Mouse (Mus musculus) intestine, embryonic 16.5 days (tissue): ENCODE measurements around the gene Zbtb34. TPM values are rescaled to one million over a fixed set of nuclear protein-coding genes. Genes with fewer than 3 reads are reported as not detected.
A peak's percentile ranks its signal among the peaks of the same experiment; 100 is the strongest.

ENCODE experiments used
- ATAC-seq: fragments of 200-750 bp; cut with Nextera tagmentation; 2 replicates; pipeline ENCODE4 v1.8.0; 2017; ENCODE audit warnings: moderate TSS enrichment, moderate library complexity
- H3K27ac ChIP-seq: fragments of 300-500 bp; sonication (generic); 2 replicates; pipeline ENCODE4 v1.5.1; 2014; ENCODE audit warnings: mild to moderate bottlenecking, low read length
- H3K27me3 ChIP-seq: fragments of 300-500 bp; sonication (generic); replicated peaks from 2 replicates; pipeline ENCODE4 v1.6.1; 2014; ENCODE audit warnings: low read length, control low read depth, mixed read lengths; ENCODE audit not compliant: control insufficient read depth, insufficient read depth
- H3K36me3 ChIP-seq: fragments of 300-500 bp; sonication (generic); 2 replicates; pipeline ENCODE4 v1.6.1; 2014; ENCODE audit warnings: low read length, control low read depth; ENCODE audit not compliant: control insufficient read depth, insufficient read depth
- H3K4me1 ChIP-seq: fragments of 300-500 bp; sonication (generic); 2 replicates; pipeline ENCODE4 v1.6.1; 2014; ENCODE audit warnings: low read length, control low read depth, mixed read lengths; ENCODE audit not compliant: control insufficient read depth, insufficient read depth
- H3K4me2 ChIP-seq: fragments of 300-500 bp; sonication (generic); 2 replicates; pipeline ENCODE4 v1.6.1; 2014; ENCODE audit warnings: low read depth, low read length, control low read depth
- H3K4me3 ChIP-seq: fragments of 300-500 bp; sonication (generic); 2 replicates; pipeline ENCODE4 v1.5.1; 2014; ENCODE audit warnings: mild to moderate bottlenecking, low read length
- H3K9ac ChIP-seq: fragments of 300-500 bp; sonication (generic); 2 replicates; pipeline ENCODE4 v1.6.1; 2014; ENCODE audit warnings: low read depth, low read length
- H3K9me3 ChIP-seq: fragments of 300-500 bp; sonication (generic); 2 replicates; pipeline ENCODE4 v1.6.1; 2016; ENCODE audit warnings: low read length, control low read depth; ENCODE audit not compliant: control insufficient read depth
- WGBS: fragments of 180-500 bp; shearing (Covaris S2); extraction: QIAGEN DNeasy Blood & Tissue Kit; methylation state at CpG from one replicate; pipeline ENCODE4 v1.1.7; 2014; 5-methylcytosine and 5-hydroxymethylcytosine counted together
- polyA plus RNA-seq: library from polyadenylated mRNA; unstranded; fragments of >200 nt; fragmentation: Nextera tagmentation; extraction: Ambion mirVana; gene quantifications from 2 replicates; pipeline ENCODE4 v1.2.1, GENCODE M21; 2015

Gene Zbtb34
- 2.8 and 3.9 TPM in 2 replicates for polyA plus RNA-seq

GRCm38 (mm10) chr2:33430771-33431699 is at the start of gene Zbtb34:
Gene Zbtb34 (minus strand): TSS chr2:33431324.
- H3K27me3 ChIP-seq = no peaks in the 10 kb centered on the region
- under 1% methylated on average over 69 of the region's 102 CpGs for WGBS
- peak within 1 kb of the TSS; percentile 75 for H3K27ac ChIP-seq
- H3K4me3 ChIP-seq = peak within 1 kb of the TSS; percentile 96
- ATAC-seq = peak; percentile 82
- H3K4me1 ChIP-seq = peaks cover 19% of the 10 kb centered on the region
- no peaks in the 10 kb centered on the region for H3K9me3 ChIP-seq
- peak within 1 kb of the TSS; percentile 98 for H3K9ac ChIP-seq
- H3K4me2 ChIP-seq = peak within 1 kb of the TSS; percentile 82
- H3K36me3 ChIP-seq = no peaks in the 10 kb centered on the region

GRCm38 (mm10) chr2:33477961-33478755 is 47.0 kb upstream of the Zbtb34 start:
- Histone ChIP-seq H3K9me3 (peaks cover 4% of the 10 kb centered on the region; the same call in 1 of the 2 replicates), H3K4me1 (no peaks in the 10 kb centered on the region), H3K9ac (no peak overlapping the region), H3K27ac (no peak overlapping the region), H3K36me3 (no peaks in the 10 kb centered on the region), H3K4me3 (no peak overlapping the region), H3K27me3 (no peaks in the 10 kb centered on the region), H3K4me2 (no peak overlapping the region)
- 88% methylated on average over 10 of the region's 10 CpGs for WGBS
- no peak for ATAC-seq

- no peaks in the 10 kb centered on the region for H3K27me3 ChIP-seq
- no peaks in the 10 kb centered on the region for H3K4me1 ChIP-seq
- no peaks in the 10 kb centered on the region for H3K36me3 ChIP-seq
- H3K4me3 ChIP-seq = no peak overlapping the region
- no peak for ATAC-seq
- no peak overlapping the region for H3K27ac ChIP-seq
- H3K4me2 ChIP-seq = no peak overlapping the region
- H3K9ac ChIP-seq = no peak overlapping the region
- 0 out of 2 replicates have a peak, but pooled peaks cover 3% of the 10 kb centered on the region for H3K9me3 ChIP-seq
Observed at GRCm38 (mm10) chr2:33475961-33476360, 44.8 kb upstream of the Zbtb34 start.

GRCm38 (mm10) chr2:33468466-33469097 is 37.5 kb upstream of the Zbtb34 start, which contains the start of gene Zbtb43:
Gene Zbtb43 (minus strand): TSS chr2:33468559.
- Histone ChIP-seq H3K27me3 (no peaks in the 10 kb centered on the region), H3K4me1 (peaks cover 20% of the 10 kb centered on the region), H3K4me3 (peak within 1 kb of the TSS; percentile 91), H3K9me3 (0 out of 2 replicates have a peak, but pooled peaks cover 3% of the 10 kb centered on the region), H3K36me3 (no peaks in the 10 kb centered on the region), H3K4me2 (peak within 1 kb of the TSS; percentile 76), H3K9ac (peak within 1 kb of the TSS; percentile 91), H3K27ac (peak within 1 kb of the TSS; percentile 87)
- peak; percentile 96 for ATAC-seq
- WGBS = 6% methylated on average over 36 of the region's 36 CpGs

GRCm38 (mm10) chr2:33467546-33468465 is 36.7 kb upstream of the Zbtb34 start:
- 4% methylated on average over 53 of the region's 57 CpGs for WGBS
- Histone ChIP-seq H3K36me3 (no peaks in the 10 kb centered on the region), H3K27me3 (no peaks in the 10 kb centered on the region), H3K9me3 (0 out of 2 replicates have a peak, but pooled peaks cover 3% of the 10 kb centered on the region), H3K4me3 (peak overlapping the region; percentile 91), H3K9ac (peak overlapping the region; percentile 91), H3K4me1 (peaks cover 20% of the 10 kb centered on the region), H3K27ac (peak overlapping the region; percentile 87), H3K4me2 (peak overlapping the region; percentile 76)
- peak; percentile 74 for ATAC-seq

- no peak overlapping the region for H3K9ac ChIP-seq
- no peak overlapping the region for H3K27ac ChIP-seq
- H3K9me3 ChIP-seq = no peaks in the 10 kb centered on the region
- H3K4me1 ChIP-seq = peaks cover 20% of the 10 kb centered on the region
- H3K4me2 ChIP-seq = no peak overlapping the region
- no peaks in the 10 kb centered on the region for H3K27me3 ChIP-seq
- H3K4me3 ChIP-seq = no peak overlapping the region
- ATAC-seq = no peak
- peaks cover 4% of the 10 kb centered on the region; the same call in 1 of the 2 replicates for H3K36me3 ChIP-seq
- 60% methylated on average over 4 of the region's 4 CpGs for WGBS
Observed at GRCm38 (mm10) chr2:33465966-33466365, 34.8 kb upstream of the Zbtb34 start.

GRCm38 (mm10) chr2:33465215-33465614 is 34.1 kb upstream of the Zbtb34 start:
- H3K9ac ChIP-seq = no peak overlapping the region
- no peak overlapping the region for H3K27ac ChIP-seq
- H3K27me3 ChIP-seq = no peaks in the 10 kb centered on the region
- no peak for ATAC-seq
- H3K9me3 ChIP-seq = no peaks in the 10 kb centered on the region
- H3K36me3 ChIP-seq = peaks cover 4% of the 10 kb centered on the region; the same call in 1 of the 2 replicates
- WGBS = 81% methylated on average over 5 of the region's 5 CpGs
- H3K4me3 ChIP-seq = no peak overlapping the region
- H3K4me2 ChIP-seq = no peak overlapping the region
- H3K4me1 ChIP-seq = peaks cover 20% of the 10 kb centered on the region

GRCm38 (mm10) chr2:33462066-33462465 is 30.9 kb upstream of the Zbtb34 start:
- no peak overlapping the region for H3K4me2 ChIP-seq

More at GRCm38 (mm10) chr2:33462066-33462465, 30.9 kb upstream of the Zbtb34 start:
- H3K9ac ChIP-seq = no peak overlapping the region
- no peak for ATAC-seq
- no peak overlapping the region for H3K27ac ChIP-seq
- 84% methylated on average over 7 of the region's 7 CpGs for WGBS
- peaks cover 14% of the 10 kb centered on the region for H3K4me1 ChIP-seq
- H3K4me3 ChIP-seq = no peak overlapping the region
- peaks cover 7% of the 10 kb centered on the region; the same call in 1 of the 2 replicates for H3K36me3 ChIP-seq
- no peaks in the 10 kb centered on the region for H3K9me3 ChIP-seq
- H3K27me3 ChIP-seq = no peaks in the 10 kb centered on the region
